Mouse (Mus musculus) v-Abl transformed pro-B cells (cell line): ENCODE results near the gene Gm21903.
"Not testable (repeated sequence)": the region's sequence is repeated elsewhere in the genome, so short reads cannot be mapped to it uniquely, and the experiment has no call there.

Experiments used
- in situ Hi-C, 2 experiments: fragments of 400-800 bp; cut with MboI; formaldehyde crosslinking; loops; one replicate each; pipeline ENCODE4 v1.15.1; 2025; ENCODE audit not compliant: unreplicated experiment in 2 of 2

The Gm21903 gene

DNA sequence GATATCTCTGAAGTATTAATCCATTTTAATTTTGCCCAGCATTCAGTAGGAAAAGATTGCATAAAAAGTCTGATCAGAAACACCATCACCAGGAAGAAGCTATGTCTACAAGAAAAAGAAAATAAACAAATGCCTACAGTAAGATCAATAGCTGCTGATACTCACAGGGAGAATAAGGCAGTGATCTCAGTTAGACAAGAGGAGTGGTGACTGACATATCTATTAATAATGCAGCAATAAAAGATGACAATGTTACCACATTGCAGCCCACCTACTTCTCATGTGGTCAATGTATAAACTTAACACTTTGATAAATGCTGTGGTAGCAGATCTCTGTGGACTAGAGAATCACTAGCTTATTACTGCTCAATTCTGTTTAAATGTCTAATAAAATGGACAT, at the start of gene Gm21903:
TSS of gene Gm21903 (minus strand) at position 101 of the 400 bp plus-strand sequence.
- in situ Hi-C loops = no loop called here

GRCm38 (mm10) chr17:39076937-39077336, 33.8 kb upstream of the Gm21903 start, which contains the start of gene Esp23:
Gene Esp23 (minus strand): TSS chr17:39077037.
- in situ Hi-C loops = no loop called here

GRCm38 (mm10) chr17:39063641-39064040, 20.5 kb upstream of the Gm21903 start:
- in situ Hi-C loops = no loop called here

DNA sequence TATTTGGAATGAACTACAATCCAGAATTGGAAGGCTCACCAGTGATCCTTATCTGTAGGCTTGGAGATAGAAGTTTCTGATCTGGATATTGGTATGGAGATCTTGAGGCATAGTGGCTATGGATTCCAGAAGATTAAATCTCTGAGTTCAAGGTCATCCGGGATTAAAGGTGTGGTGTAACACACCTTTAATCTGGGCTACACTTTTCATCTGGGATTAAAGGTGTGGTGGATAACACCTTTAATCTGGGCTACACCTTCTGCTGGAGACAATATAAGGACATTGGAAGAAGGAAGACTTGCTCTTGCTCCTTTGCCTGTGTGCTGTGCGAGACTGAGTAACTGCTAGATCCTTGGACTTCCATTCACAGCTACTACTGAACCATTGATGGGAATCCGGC, 6.7 kb downstream of the Gm21903 start, which contains the start of gene Esp24:
TSS of gene Esp24 (plus strand) at position 301 of the 400 bp plus-strand sequence.
- in situ Hi-C loops = not testable (repeated sequence)

DNA sequence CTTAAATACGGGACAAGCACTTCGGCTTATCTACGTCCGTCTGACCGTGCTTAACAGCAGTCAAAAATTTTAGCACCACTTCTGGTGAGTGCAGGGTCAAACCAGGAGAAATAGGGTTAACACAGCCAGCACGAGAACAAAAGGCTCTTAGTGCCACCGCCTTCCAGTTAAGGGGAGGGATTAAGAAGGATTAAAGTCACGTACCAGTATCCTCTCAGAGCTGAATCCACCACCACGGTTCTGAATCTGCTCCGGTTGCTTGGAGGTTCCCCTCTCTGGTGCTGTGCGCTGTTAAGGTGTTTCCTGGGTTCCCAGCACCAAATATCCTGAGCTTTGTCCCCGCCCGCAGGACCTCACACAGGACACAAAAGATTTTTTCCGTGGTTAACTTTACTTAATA, 26.0 kb downstream of the Gm21903 start:
- in situ Hi-C loops = no loop called here

DNA sequence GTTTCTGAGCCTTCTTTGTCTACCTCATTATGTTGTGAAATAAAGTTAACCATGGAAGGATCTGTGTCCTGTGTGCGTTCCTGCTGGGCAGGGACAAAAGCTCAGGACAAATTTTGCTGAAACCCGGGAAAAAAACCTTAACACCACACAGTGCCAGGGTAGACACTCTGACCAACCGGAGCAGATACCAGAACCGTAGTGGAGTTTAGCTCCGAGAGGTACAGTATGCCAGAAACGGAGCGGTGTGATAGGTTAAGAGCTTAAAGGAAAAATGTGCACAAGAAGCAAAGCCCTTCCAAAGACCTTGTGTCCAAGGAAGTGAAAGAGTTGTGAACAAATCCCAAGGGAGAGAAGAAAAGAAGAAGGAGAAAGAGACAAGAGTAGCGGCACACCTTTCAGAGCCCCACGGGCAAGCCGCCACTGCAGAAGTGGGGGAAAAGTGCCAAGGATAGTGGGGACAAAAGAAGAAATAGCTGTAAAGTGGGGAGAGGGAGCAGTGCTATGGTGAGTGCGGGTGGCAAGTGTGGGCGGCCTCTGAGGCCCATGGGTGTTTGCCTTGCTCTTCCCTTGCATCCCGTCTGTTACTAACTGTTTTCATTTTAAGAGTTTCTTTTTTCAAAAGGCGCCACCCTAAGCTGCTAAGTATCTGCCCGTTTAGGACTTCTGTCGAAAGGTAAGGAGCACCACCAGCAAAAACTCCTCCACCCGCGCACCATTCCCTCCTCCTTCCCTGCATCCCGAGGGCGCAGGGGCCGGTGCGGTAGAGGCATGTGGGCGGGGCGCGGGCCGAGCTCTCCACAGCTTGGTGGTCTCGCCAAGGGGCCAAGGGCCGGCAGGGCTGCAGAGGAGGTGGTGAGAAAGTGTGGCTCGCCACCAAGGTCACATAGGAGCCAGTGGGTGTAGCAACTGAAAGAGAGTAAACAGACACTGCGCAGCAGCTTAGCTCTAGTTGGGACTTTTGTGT, 32.2 kb downstream of the Gm21903 start:
- in situ Hi-C loops = no loop called here

GRCm38 (mm10) chr17:39009846-39010245, 33.3 kb downstream of the Gm21903 start:
- in situ Hi-C loops = no loop called here
